Mouse (Mus musculus): Measurements from ENCODE around the gene Ttll2. TPM values are rescaled to one million over a fixed set of nuclear protein-coding genes. Genes with fewer than 3 reads are reported as not detected.
"Not testable (repeated sequence)": the region's sequence is repeated elsewhere in the genome, so short reads cannot be mapped to it uniquely, and the experiment has no call there.

Gene Ttll2
- not detected in 2 replicates for total RNA-seq (2015)
- total RNA-seq (2017) = not detected in 2 replicates

DNA sequence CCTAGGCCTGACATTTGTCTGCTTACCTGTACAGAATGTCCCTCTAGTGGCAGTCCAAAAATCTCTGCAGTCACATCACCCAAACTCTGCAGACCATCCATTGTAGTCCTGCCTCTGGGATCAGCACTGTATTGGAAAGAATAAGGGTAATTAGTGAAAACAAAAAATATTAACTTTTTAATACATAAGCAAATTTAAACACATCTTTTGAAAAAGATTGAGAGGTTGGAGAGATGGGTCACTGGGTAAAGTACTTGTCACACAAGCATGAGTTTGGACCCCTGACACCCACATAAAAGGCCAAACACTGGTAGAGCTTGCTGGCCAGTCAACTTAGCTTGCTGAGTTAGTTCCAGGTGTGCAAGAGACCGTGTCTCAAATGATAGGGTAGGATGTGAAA, at the start of gene Ttll2:
TSS of gene Ttll2 (minus strand) at position 101 of the 400 bp plus-strand sequence.
- not testable (repeated sequence) for ATAC-seq (ENCODE audit: poor library complexity, severe bottlenecking)

DNA sequence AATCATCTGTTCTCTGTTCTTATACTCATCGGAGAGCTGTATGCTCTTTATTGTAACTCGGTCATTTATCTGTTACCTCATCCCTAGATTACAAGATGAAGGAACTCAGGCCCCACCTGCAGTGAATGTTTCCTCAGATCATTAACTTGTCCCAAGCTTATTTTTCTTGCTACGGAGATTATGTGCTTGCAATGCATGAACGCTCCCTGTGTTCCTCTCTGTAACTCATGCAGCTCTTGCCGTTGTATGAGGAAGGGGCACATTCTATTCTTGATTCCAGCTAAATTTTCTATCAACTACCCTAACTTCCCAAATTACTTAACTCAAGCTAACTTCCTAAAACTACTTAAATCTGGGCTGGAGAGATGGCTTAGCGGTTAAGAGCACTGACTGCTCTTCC, 47.3 kb upstream of the Ttll2 start:
- not testable (repeated sequence) for ATAC-seq (ENCODE audit: poor library complexity, severe bottlenecking)

DNA sequence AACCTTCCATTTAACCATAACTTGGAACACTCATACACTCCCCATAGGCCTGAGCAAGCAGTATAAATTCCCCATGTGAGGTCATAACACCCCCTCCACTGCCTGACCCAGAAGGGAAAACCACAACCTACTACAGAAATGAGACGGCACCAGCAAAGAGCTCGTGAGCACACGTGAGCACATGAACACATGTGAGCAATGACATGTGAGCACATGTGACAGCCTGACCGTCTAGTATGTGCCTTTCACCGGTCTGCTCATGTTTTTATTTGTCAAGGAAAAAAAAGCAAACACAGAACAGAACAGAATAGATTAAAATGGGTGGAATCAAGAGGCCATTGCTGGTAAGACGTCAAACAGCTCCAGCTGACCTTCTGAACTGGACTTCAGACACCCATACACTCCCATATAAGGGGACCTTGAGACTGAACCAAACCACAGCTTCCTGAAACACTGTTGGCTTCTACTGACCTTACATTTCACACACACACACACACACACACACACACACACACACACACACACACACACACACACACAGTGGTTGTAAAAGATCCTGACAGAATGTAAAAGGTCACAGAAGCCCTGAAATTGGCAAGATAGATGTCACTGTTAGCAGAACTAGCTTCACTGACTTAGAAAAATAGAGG, 45.8 kb upstream of the Ttll2 start:
- ATAC-seq (ENCODE audit: poor library complexity, severe bottlenecking) = peak; percentile 87

DNA sequence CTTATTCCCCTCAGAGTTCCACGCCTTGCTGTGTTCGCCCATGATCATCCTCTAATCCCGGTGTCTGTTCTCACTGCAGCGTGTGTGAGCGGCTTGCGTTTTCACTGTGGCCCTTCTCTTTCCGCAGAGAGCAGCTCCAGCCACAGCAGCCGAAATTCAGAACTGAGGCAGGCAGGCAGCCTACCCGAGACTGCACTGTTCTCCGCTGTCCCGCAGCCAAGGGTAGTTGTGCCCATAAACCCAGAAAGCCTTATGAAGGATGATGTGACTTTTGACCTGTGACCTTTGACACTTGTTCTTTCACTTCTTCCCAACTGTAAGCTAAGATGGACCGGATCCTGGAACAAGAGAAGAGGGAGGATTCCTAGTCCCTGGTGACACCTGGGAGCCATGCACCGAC, 44.6 kb upstream of the Ttll2 start:
- not testable (repeated sequence) for ATAC-seq (ENCODE audit: poor library complexity, severe bottlenecking)

DNA sequence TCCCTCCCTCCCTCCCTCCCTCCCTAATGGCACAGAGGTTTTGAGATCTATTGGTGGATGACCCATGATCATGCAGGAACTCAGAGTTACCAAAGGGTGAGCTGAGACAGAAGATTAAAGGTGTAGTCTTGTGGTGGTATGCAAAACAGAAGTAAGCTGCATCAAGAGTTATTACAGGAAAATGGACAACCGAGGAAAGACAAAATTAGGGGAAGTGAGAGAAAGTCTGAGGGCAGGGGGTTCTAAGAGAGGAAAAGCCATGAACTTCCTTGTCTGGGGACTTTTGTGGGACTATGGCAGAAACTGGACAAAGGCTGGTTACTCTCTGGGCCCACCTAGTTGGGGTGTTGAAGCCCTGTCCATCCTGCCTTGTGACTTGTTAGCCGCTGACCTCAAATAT, 43.8 kb upstream of the Ttll2 start:
- peak; percentile 57 for ATAC-seq (ENCODE audit: poor library complexity, severe bottlenecking)

DNA sequence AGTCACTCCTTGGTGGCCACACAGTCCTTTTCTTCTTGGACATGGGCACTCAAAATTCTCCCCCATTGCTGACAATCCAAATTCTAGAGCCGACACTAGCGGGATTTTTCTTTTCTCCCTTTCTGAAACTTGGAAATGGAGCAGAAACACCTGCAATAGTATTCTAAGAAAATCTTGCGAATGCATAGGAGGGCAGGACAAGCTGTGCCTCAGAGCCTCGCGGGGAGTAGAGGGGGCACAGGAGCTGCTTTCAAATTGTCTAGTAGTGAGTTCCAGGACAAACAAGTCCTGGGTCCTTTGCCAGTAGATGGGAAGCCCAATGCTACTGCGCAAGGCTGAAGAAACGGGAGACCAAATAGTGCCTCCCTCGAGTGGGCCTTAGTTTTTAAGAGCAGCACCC, 43.2 kb upstream of the Ttll2 start:
- not testable (repeated sequence) for ATAC-seq (ENCODE audit: poor library complexity, severe bottlenecking)

DNA sequence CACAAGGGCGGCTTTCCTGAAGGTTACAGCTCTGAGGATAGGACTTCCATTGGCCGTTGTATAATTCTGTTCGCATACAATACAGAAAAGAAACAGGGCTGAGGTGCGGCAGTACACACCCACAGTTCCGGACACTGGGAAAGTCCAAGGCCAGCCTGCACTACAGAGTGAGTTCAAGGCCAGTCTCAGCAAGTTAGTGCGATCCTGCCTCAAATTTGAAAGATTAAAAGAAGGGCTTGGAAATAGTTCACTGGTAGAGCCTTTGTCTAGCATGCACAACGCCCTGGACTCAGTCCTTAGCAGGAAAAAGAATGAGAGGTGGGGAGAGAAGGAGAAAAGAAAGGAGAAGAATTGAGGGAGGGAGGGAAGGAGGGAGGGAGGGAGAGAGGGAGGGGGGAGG, 42.6 kb upstream of the Ttll2 start:
- not testable (repeated sequence) for ATAC-seq (ENCODE audit: poor library complexity, severe bottlenecking)

DNA sequence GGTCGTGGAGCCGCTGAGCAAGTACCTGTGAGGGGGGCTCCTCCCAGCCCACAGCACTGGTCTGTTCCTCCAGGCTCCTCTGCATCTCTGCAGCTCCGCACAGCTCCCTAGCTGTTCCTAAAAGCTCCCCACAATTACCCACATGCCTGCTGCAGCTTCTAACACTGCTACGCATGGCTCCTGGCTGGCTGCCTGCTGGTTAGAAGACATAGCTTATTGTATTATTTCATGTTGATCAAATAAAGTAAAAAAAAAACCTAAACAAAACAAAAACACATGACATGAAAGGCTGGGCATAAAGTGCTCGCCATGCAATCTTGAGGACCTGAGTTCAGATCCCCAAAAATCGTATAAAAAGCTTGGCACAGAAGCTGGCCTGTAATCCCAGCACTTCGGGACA, 37.4 kb upstream of the Ttll2 start:
- ATAC-seq (ENCODE audit: poor library complexity, severe bottlenecking) = not testable (repeated sequence)

DNA sequence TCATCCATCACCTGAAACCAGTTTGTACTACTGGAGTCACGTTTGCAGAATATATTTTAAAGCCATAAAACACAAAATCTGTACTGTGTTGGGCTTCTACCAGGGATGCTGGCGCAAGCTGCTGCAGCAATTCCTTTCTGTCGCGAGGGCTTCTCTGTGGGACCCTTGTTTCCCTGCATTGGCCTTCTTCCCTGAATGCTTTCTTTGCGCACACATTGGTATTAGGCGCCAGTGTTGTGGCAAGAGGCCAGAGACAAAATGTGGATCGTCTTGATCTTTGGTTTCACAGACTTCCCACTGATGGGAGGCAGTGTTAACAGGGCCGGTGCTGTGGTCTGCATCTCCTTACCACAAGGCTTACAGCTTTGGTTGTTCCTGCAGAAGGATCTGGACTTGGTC, 36.5 kb upstream of the Ttll2 start:
- not testable (repeated sequence) for ATAC-seq (ENCODE audit: poor library complexity, severe bottlenecking)

DNA sequence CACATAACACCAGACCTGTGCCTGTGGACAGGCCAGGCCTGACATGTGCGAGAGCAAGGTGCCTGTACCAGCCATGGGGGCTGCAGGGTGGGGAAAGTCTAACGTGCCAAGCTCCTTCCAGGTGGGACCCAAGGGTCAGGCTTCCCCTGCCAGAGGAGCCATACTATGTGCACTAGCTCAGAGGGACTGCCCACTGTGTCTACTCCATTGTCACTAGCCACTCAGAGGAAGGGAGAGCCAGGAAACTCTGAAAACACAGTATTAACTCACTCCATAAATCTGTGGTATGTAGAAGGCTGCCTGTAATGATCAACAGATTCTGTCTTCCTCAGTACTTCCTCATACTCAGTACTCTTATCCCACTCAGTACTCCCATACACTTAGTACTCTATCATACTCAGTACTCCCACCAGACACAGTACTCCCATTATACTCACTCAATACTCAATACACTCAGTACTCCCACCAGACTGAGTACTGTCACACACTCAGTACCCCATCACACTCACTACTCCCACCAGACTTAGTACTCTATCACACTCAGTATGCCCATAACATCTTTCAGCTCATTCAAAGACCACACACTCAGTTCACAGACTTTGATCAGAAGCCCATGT, 36.0 kb upstream of the Ttll2 start:
- peak; percentile 14; the same call in 1 of the 2 replicates for ATAC-seq (ENCODE audit: poor library complexity, severe bottlenecking)

DNA sequence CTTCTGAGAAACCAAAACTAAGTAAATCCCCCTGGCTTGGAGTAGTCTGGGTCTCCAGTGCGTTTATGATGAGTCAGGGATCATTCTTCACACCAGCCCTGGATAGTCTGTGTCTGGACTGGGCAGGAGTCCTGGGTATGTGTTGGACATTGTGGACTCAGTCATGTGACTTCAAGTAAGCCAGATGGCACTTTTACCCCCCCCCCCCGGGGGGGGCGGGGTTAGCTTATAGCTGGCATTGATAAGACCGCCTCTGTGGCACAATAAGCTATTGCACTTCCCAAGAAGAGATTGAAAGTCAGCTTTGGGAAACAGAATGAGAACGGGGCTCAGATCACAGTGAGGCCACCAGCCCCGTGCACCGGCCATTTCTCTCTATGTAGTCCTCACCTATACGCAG, 33.5 kb upstream of the Ttll2 start:
- ATAC-seq (ENCODE audit: poor library complexity, severe bottlenecking) = not testable (repeated sequence)

DNA sequence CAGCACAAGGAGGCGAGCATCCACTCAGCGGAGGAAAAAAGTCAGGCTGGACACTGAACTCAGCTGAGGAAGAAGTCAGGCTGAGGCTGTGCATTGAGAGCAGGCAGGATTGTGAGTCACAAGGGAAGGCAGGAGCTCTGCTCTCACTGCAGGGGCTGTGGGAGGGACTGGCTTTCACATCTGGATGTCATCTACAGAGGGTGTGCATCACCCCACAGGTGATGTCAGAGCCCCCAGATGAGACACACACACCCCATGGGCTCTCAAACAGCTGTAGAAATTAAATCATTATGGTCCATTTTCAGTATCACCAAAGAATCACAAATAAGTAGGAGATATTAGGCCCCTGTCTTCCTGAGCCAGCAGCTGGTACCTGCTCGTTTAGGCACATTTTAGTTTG, 32.9 kb upstream of the Ttll2 start, which contains the start of gene Unc93a2:
TSS of gene Unc93a2 (minus strand) at position 101 of the 400 bp plus-strand sequence.
- not testable (repeated sequence) for ATAC-seq (ENCODE audit: poor library complexity, severe bottlenecking)

DNA sequence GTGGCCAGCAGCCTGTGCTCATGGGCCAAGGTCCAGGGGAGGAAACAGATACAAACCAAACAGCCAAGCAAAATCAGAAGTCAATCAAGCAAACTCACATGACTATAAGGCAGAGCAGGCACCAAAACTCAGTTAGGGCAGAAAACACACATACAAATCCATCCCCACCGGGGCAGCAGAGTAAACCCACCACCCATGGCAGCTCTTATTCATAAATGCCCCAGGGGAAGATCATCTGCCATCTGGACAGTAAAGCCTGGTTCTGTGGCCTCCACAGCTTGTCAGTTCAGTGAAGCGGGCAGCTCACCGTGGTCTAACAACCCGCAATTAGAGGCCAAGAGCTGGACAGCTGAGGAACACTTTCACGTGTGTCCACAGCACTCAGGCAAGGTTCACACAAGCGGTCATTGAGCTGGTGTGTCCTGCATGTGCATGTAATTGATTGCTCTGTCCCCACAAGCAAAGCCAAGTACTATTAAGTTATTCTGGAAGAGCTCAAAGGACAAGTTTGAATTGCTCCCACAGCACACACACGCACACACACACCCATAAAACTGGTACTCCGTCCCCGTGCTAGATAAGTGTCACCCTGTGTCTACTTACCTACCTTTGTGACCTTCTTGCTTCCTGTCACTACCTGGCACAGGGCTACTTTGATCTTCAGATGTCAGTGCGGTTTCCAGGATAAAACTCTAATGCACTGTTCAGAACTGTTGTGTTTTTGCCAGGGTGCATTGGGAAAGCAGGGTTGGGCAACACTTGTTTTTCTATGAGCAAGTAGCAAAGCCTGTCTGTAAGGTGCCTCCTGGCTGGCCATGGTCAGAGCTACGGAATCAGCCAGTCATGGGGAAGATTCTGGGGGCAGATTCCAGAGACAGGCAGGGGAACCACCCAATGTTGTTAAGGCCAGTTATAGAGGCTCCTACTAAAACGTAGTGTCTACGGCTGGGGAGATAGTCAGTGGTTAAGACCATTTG, 31.0 kb upstream of the Ttll2 start:
- ATAC-seq (ENCODE audit: poor library complexity, severe bottlenecking) = peak; percentile 34

DNA sequence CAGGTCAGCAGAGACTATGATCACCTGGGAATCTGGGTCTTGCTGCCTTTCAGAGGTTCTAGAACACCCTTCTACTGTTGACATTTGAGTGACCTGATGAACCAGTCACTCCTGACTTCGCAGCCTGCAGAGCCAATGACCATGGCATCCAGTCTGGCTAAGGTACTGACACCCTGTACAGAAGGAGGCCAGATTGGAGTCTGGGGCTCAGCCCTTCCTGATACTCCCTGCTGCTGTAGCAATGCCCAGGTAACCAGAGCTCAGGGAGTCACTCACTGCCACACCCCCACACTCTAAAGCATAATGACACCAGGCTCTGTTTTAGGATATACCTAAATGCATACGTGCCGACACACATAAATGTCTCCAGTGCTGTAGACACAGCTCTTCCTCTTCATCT, 30.2 kb upstream of the Ttll2 start:
- ATAC-seq (ENCODE audit: poor library complexity, severe bottlenecking) = not testable (repeated sequence)

DNA sequence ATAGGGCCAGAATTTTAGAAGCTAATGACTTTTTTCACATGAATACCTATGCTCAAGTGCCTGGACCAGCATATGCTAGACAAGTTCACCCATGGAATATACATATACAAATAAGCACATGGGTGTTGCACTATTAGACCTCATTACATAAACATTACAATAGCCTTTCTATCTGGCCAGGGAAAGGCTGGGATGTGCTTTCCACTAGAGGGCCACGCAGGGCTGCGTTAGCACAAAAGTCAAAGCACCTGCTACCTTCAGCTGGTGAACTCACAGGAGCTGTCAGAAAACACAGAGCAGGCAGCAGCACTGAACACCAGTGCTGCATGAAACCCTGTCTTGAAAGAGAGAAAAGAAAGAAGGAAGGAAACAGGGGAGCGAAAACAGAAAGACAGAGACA, 25.4 kb upstream of the Ttll2 start:
- not testable (repeated sequence) for ATAC-seq (ENCODE audit: poor library complexity, severe bottlenecking)

DNA sequence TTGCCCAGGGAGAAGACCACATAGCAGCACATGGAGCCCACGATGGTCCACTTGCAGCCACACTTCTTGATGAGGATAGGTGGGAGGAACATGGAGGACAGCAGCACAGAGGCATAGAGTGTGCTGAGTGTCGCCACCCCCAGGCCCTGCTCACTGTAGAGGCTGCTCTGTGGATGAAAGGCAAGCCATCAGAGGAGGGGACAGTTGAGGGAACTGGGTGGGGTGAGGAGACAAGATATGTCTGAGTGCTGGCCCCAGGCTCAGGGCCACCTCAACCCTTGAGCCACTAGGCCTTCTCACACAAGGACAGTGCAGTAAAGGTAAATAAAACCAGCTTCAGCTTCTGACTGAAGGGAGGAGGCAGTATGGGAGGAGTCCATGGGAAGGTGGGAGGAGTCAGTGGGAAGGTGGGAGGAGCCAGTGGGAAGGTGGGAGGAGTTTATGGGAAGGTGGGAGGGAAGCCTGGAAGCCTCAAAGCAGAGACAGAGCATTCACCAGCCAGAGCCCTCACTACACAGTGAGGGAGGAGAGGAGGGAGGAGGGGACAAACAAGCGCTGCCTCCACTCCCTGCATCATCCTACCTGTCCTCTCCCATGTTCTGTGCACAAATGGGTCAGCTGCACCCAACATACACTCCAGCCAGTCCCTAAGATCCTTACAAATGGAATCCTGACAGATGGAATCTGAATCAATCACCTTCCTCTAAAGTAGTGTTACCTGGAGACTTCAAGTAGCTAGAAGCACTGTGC, 24.6 kb upstream of the Ttll2 start:
- not testable (repeated sequence) for ATAC-seq (ENCODE audit: poor library complexity, severe bottlenecking)

DNA sequence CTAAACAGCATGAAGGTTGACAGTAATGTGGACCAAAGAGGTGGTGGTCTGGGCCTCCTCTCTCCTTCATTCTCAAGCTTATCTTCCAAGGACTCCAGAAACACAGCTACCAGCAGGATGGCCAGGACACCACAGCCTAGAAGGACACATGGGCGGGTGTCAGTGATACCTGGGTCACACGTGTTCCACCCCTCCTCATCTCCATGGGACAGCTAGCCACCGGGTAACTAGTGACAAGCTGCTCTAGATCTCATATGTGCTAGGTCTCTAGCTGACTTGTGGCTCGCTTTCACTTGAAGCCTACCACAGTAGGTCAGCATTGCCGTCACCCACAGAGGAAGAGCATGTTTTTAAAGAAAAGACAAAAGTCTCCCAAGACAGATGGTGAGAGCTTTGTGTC, 19.4 kb upstream of the Ttll2 start, which contains the start of gene Gm49630:
TSS of gene Gm49630 (minus strand) at position 101 of the 400 bp plus-strand sequence.
- ATAC-seq (ENCODE audit: poor library complexity, severe bottlenecking) = not testable (repeated sequence)

DNA sequence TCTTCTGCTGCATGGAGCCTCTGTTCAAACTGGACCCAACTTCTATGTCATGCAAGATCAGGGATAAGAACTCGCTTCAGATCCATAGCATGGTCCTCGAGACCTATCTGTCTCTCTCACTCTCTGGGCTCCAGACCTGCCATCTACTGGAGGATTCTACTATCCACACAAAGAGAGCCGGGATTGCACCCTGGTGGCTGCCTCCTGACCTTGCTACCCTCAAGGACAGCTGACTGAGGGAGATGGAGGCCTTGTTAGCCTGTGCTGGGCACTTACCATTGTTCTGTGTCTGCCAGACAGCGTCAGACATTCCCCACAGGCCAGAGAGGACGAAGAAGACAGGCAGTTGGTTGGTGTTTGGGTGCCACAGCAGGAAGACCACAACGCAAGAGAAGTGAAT, 16.9 kb upstream of the Ttll2 start:
- ATAC-seq (ENCODE audit: poor library complexity, severe bottlenecking) = not testable (repeated sequence)

DNA sequence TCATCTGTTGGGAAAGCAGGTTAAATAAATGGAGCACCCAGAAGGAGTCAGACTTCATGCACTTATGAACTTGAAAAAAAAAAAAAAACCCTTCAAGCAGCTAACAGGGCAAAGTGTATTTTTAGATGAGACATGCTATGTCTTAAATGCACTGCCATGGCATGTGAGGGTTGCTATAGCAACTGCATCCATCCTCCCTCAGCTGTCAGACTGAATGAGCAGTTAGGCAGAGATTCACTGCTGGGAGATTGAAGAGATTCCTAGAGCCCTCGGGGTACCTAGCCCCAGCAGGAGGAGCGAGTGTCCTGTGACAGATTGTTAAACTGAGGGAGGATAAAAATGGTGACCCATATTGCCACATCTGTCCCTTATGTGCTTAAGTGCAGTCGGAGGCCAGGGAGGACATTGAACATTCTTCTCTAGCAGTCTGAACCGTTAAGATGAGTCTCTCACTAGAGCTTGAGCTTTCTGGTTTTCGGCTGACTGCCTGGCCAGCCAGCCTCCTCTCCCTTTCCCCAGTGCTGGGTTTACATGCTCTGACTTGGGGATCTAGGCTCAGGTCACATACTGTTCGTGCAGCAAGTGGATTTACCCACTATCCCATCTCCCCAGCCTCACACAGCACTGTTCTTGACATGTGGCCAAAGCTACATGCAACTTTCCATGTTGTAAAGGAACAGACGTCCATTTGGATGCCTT, 14.3 kb upstream of the Ttll2 start:
- not testable (repeated sequence) for ATAC-seq (ENCODE audit: poor library complexity, severe bottlenecking)

DNA sequence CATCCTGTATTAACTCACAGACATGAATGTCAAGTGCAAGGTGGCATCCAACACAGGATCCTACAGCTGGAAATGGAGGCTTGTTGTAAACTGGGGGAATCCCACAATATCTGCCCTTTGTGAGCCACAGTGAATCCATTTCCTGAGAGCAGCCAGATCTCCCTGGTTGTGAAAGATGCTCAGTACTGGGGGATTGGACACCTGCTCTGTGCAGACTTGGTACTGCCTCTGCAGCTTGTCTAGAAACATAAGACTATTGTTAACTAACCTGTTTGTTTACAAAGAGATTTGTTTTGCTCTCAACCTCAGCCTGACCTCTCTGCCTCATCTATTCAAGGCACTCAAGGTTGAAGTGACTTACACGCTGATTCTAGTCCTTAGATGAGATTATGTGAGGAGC, 13.8 kb upstream of the Ttll2 start:
- not testable (repeated sequence) for ATAC-seq (ENCODE audit: poor library complexity, severe bottlenecking)

Data from megakaryocyte, adult 5-6 weeks (primary cell).